Mouse (Mus musculus): ENCODE results near the gene Carnmt1.

- TF ChIP-seq EP300 (IDR thresholded peaks at IDR 0.05; ENCODE audit: low read depth) (no peak), CTCF (IDR thresholded peaks at IDR 0.05; ENCODE audit: low read depth) (peak; percentile 79)
Measured at GRCm38 (mm10) chr19:18639552-18639951, 31.0 kb upstream of the Carnmt1 start.

All from liver, embryonic 14.5 days (tissue).